Mouse (Mus musculus) stomach, embryonic 16.5 days (tissue): ENCODE data around the gene Mei4. TPM values are rescaled to one million over a fixed set of nuclear protein-coding genes. Genes with fewer than 3 reads are reported as not detected.

ENCODE experiments used
- ATAC-seq: fragments of 200-750 bp; cut with Nextera tagmentation; 2 replicates; pipeline ENCODE4 v1.8.0; 2017; ENCODE audit warnings: moderate number of reproducible peaks, moderate TSS enrichment; ENCODE audit not compliant: insufficient read depth, low FRiP score
- H3K27ac ChIP-seq: fragments of 300-500 bp; sonication (generic); 2 replicates; pipeline ENCODE4 v1.5.1; 2014; ENCODE audit warnings: low read length
- H3K27me3 ChIP-seq: fragments of 300-500 bp; sonication (generic); 2 replicates; pipeline ENCODE4 v1.6.1; 2014; ENCODE audit warnings: low read length, control low read depth, mixed read lengths; ENCODE audit not compliant: control insufficient read depth, insufficient read depth
- H3K36me3 ChIP-seq: fragments of 300-500 bp; sonication (generic); 2 replicates; pipeline ENCODE4 v1.6.1; 2014; ENCODE audit warnings: low read length; ENCODE audit not compliant: control insufficient read depth, insufficient read depth
- H3K4me1 ChIP-seq: fragments of 300-500 bp; sonication (generic); 2 replicates; pipeline ENCODE4 v1.6.1; 2014; ENCODE audit warnings: low read length, control low read depth, mixed read lengths; ENCODE audit not compliant: control insufficient read depth, insufficient read depth
- H3K4me2 ChIP-seq: fragments of 300-500 bp; sonication (generic); 2 replicates; pipeline ENCODE4 v1.6.1; 2014; ENCODE audit warnings: low read depth, low read length, mixed read lengths
- H3K4me3 ChIP-seq: fragments of 300-500 bp; sonication (generic); replicated peaks from 2 replicates; pipeline ENCODE4 v1.5.1; 2014; ENCODE audit warnings: mild to moderate bottlenecking, low read length
- H3K9ac ChIP-seq: fragments of 300-500 bp; sonication (generic); 2 replicates; pipeline ENCODE4 v1.6.1; 2014; ENCODE audit warnings: low read length
- H3K9me3 ChIP-seq: fragments of 300-500 bp; sonication (generic); replicated peaks from 2 replicates; pipeline ENCODE4 v1.6.1; 2016; ENCODE audit warnings: low read length, control low read depth; ENCODE audit not compliant: control insufficient read depth
- WGBS: fragments of 180-500 bp; shearing (Covaris S2); extraction: QIAGEN DNeasy Blood & Tissue Kit; methylation state at CpG from one replicate; pipeline ENCODE4 v1.1.7; 2014; 5-methylcytosine and 5-hydroxymethylcytosine counted together
- polyA plus RNA-seq: library from polyadenylated mRNA; unstranded; fragments of >200 nt; fragmentation: Nextera tagmentation; extraction: Ambion mirVana; gene quantifications from 2 replicates; pipeline ENCODE4 v1.2.1, GENCODE M21; 2015

Gene Mei4
- polyA plus RNA-seq, 1 experiment from 2014 or later: 1.3 TPM

- H3K27me3 ChIP-seq: no peaks in the 10 kb centered on the region
- H3K27ac ChIP-seq: no peak overlapping the region
- no peaks in the 10 kb centered on the region for H3K9me3 ChIP-seq
- no peak for ATAC-seq
- no peak overlapping the region for H3K4me3 ChIP-seq
- H3K9ac ChIP-seq: no peak overlapping the region
- H3K4me2 ChIP-seq: no peak overlapping the region
- 73% methylated on average over 4 of the region's 4 CpGs for WGBS
- H3K36me3 ChIP-seq: no peaks in the 10 kb centered on the region
- no peaks in the 10 kb centered on the region for H3K4me1 ChIP-seq
Measured at GRCm38 (mm10) chr9:81940533-81940932, 77.1 kb downstream of the Mei4 start.

- H3K4me3 ChIP-seq: no peak overlapping the region
- no peaks in the 10 kb centered on the region for H3K9me3 ChIP-seq
- no peaks in the 10 kb centered on the region for H3K4me1 ChIP-seq
- H3K27ac ChIP-seq: no peak overlapping the region
- H3K9ac ChIP-seq: no peak overlapping the region
- H3K4me2 ChIP-seq: no peak overlapping the region
- H3K36me3 ChIP-seq: no peaks in the 10 kb centered on the region
- H3K27me3 ChIP-seq: no peaks in the 10 kb centered on the region
- 84% methylated on average over 6 of the region's 6 CpGs for WGBS
- ATAC-seq: no peak
Measured at GRCm38 (mm10) chr9:81945624-81946023, 82.2 kb downstream of the Mei4 start.

- no peak for ATAC-seq
- Histone ChIP-seq H3K27me3 (no peaks in the 10 kb centered on the region), H3K27ac (no peak overlapping the region), H3K4me1 (no peaks in the 10 kb centered on the region), H3K4me3 (no peak overlapping the region), H3K4me2 (no peak overlapping the region), H3K9ac (no peak overlapping the region), H3K36me3 (no peaks in the 10 kb centered on the region), H3K9me3 (no peaks in the 10 kb centered on the region)
- WGBS: 61% methylated on average over 3 of the region's 3 CpGs
Measured at GRCm38 (mm10) chr9:81956858-81957257, 93.4 kb downstream of the Mei4 start.

GRCm38 (mm10) chr9:81957842-81958241 is 94.4 kb downstream of the Mei4 start:
- Histone ChIP-seq H3K9me3 (no peaks in the 10 kb centered on the region), H3K27me3 (no peaks in the 10 kb centered on the region), H3K4me2 (no peak overlapping the region), H3K4me1 (no peaks in the 10 kb centered on the region), H3K36me3 (no peaks in the 10 kb centered on the region), H3K9ac (no peak overlapping the region), H3K4me3 (no peak overlapping the region), H3K27ac (no peak overlapping the region)
- 68% methylated on average over 2 of the region's 2 CpGs for WGBS
- no peak for ATAC-seq

- no peak overlapping the region for H3K4me3 ChIP-seq
- no peaks in the 10 kb centered on the region for H3K36me3 ChIP-seq
- no peak overlapping the region for H3K4me2 ChIP-seq
- no peaks in the 10 kb centered on the region for H3K9me3 ChIP-seq
- no peak overlapping the region for H3K9ac ChIP-seq
- no peak overlapping the region for H3K27ac ChIP-seq
- H3K27me3 ChIP-seq: no peaks in the 10 kb centered on the region
- WGBS: 82% methylated on average over 1 of the region's 1 CpGs
- no peaks in the 10 kb centered on the region for H3K4me1 ChIP-seq
- no peak for ATAC-seq
Measured at GRCm38 (mm10) chr9:81966765-81967164, 103.3 kb downstream of the Mei4 start.

GRCm38 (mm10) chr9:81968935-81969334 is 105.5 kb downstream of the Mei4 start:
- ATAC-seq: no peak
- H3K9me3 ChIP-seq: no peaks in the 10 kb centered on the region
- no peak overlapping the region for H3K4me3 ChIP-seq
- no peaks in the 10 kb centered on the region for H3K27me3 ChIP-seq
- WGBS: 47% methylated on average over 2 of the region's 2 CpGs
- H3K36me3 ChIP-seq: no peaks in the 10 kb centered on the region
- H3K9ac ChIP-seq: no peak overlapping the region
- H3K4me1 ChIP-seq: no peaks in the 10 kb centered on the region
- H3K27ac ChIP-seq: no peak overlapping the region
- no peak overlapping the region for H3K4me2 ChIP-seq

GRCm38 (mm10) chr9:81982461-81982860 is 119.0 kb downstream of the Mei4 start:
- no peak overlapping the region for H3K4me3 ChIP-seq
- H3K9me3 ChIP-seq: no peaks in the 10 kb centered on the region
- ATAC-seq: no peak
- H3K9ac ChIP-seq: no peak overlapping the region
- no peak overlapping the region for H3K4me2 ChIP-seq
- H3K36me3 ChIP-seq: no peaks in the 10 kb centered on the region
- H3K4me1 ChIP-seq: no peaks in the 10 kb centered on the region
- H3K27me3 ChIP-seq: no peaks in the 10 kb centered on the region
- 85% methylated on average over 3 of the region's 3 CpGs for WGBS
- no peak overlapping the region for H3K27ac ChIP-seq

GRCm38 (mm10) chr9:82012991-82013390 is 149.5 kb downstream of the Mei4 start:
- H3K27me3 ChIP-seq: no peaks in the 10 kb centered on the region
- no peaks in the 10 kb centered on the region for H3K9me3 ChIP-seq
- no peaks in the 10 kb centered on the region for H3K4me1 ChIP-seq
- 69% methylated on average over 3 of the region's 3 CpGs for whole genome bisulfite sequencing
- no peak for ATAC-seq
- no peak overlapping the region for H3K9ac ChIP-seq
- H3K4me3 ChIP-seq: no peak overlapping the region
- no peak overlapping the region for H3K27ac ChIP-seq
- no peaks in the 10 kb centered on the region for H3K36me3 ChIP-seq
- no peak overlapping the region for H3K4me2 ChIP-seq

- H3K4me1 ChIP-seq: no peaks in the 10 kb centered on the region
- no peak overlapping the region for H3K9ac ChIP-seq
- no peaks in the 10 kb centered on the region for H3K27me3 ChIP-seq
- no peak overlapping the region for H3K27ac ChIP-seq
- WGBS: 58% methylated on average over 1 of the region's 1 CpGs
- no peak for ATAC-seq
- no peak overlapping the region for H3K4me2 ChIP-seq
- no peaks in the 10 kb centered on the region for H3K9me3 ChIP-seq
- no peaks in the 10 kb centered on the region for H3K36me3 ChIP-seq
- H3K4me3 ChIP-seq: no peak overlapping the region
Measured at GRCm38 (mm10) chr9:82042515-82043056, 179.1 kb downstream of the Mei4 start.

GRCm38 (mm10) chr9:82044517-82044916 is 181.0 kb downstream of the Mei4 start:
- Histone ChIP-seq H3K4me3 (no peak overlapping the region), H3K27ac (no peak overlapping the region), H3K4me1 (no peaks in the 10 kb centered on the region), H3K27me3 (no peaks in the 10 kb centered on the region), H3K9me3 (no peaks in the 10 kb centered on the region), H3K9ac (no peak overlapping the region), H3K4me2 (no peak overlapping the region), H3K36me3 (no peaks in the 10 kb centered on the region)
- no peak for ATAC-seq
- WGBS: 71% methylated on average over 2 of the region's 2 CpGs
